Mouse (Mus musculus) adrenal gland (tissue): ENCODE data around the gene Galnt3.

Experiments
- intact Hi-C: fragments of 180-260 bp; cut with DNase I; formaldehyde crosslinking; loops from one replicate; pipeline ENCODE4 v1.15.1; 2025

Gene Galnt3

DNA sequence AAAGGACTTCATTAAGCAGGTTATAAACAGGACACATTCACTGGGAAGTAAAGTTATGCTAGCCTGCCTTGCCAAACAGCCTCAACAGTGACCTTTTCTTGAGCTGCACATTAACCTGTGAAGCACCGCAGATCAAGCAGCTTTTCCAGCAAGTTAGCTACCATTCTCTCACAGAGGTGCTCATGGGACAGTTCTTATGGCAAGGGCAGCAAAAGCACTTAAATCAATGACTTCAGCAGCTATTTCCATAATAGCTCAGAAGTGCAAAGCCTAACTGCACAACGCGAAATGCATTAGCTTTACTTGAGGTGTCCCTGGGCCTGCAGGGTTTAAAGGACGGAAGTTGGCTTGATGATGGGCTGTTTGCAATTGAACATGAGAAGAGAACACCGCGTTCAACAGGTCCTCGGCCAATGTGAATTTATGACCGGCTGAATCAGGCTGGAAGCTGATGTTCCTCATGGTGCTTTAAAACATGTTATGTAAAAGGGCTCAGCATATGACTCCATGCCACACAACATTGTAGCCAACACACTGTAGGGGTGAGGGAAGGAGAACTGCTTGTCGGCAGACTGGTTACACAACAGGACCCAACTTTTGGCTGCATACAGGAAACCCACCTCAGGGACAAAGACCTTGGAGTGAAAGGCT is 16.8 kb downstream of the Galnt3 start:
- intact Hi-C loops: no loop called here

DNA sequence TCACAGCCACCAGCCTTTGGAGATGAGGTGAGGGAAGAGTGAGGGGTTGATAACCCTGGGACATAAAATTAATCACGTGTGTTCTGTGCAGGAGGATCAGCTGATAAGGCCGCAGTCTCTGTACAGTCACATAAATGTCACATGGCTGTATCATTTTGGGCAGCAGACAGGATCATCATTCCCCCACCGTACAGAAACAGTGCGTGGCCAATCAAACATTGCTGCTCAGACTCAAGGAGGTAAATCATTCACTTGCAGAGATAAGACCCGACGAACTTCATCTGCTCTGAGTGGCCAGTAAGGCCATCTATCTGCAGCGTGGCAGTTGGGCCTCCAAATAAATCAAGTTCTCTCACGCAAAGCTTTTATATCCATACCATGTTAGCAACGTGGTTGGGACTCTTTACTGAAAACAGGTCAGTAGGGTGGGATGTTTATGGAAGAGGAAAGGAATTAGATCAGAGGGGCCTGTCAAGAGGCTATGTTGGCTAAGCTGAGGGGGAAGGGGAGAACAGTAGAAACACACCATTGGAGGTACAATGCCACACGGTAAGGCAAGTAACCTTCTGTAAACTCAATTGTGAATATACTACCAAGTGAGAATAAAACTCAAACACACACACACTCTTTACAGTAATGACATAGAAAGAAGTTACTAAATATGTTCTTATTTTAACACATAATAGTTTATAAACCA is 20.9 kb downstream of the Galnt3 start:
- intact Hi-C loops: no loop called here

DNA sequence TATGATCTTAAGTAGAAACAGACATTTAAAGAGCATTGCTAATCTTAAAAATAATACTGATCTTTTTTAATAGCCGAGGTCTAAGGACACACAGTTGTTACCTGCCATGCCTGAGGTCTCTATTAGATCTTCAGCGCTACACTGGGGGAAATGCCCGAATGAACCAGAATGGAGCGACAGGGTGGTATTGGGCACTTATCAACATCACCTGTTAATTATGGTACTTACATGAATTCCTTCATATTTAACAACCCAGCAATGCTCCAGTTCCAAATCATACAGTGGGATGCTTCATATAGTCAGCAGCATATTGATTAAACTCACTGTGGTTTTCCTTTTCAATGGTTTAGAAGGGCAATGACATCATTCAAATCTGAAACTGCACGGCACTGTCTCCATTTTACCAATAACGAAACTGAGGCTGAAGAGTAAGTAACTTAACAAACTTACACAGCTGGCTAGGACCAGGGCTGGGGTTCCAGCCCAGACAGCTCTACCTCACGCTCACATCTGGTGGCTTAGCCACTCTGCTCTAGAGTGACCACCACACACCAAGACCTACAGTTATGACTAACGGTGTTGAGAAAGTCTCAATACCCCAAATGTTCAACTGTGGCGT is 23.0 kb downstream of the Galnt3 start:
- intact Hi-C loops: no loop called here

DNA sequence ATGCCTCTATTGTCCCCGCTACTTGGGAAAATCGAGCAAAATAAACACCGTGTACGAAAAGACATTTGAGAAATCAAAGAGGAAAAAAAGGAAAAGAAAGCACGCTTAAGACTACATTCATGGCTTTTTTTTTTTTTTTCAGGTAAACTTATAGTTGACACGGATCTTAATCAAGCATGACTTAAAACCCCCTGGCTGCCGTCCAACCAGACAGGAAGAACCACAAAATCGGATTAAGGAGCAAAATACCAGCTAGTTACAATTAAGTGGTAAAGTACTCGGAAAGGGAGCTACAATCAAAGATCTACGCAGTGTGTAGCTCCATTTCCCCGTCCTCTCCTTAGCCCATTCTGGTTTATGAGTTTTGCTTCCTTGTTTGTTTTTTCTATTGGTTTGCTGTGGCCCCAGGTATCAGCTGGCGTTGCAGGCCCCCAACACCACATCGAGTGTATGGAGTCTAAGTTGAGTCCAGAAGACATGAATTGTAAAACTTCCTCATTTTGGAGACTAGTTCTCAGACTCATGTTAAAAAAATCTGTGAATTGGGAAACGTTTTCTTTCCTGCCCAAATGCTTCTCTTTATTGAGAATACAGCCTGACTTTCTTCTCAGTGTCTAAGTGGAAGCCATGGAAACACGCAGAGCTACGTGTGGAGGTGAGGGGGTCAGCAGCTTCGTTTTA is 24.0 kb downstream of the Galnt3 start:
- intact Hi-C loops: no loop called here

- intact Hi-C loops: no loop called here
These were observed 24.6 kb downstream of the Galnt3 start for GRCm38 (mm10) chr2:66100239-66100638.

DNA sequence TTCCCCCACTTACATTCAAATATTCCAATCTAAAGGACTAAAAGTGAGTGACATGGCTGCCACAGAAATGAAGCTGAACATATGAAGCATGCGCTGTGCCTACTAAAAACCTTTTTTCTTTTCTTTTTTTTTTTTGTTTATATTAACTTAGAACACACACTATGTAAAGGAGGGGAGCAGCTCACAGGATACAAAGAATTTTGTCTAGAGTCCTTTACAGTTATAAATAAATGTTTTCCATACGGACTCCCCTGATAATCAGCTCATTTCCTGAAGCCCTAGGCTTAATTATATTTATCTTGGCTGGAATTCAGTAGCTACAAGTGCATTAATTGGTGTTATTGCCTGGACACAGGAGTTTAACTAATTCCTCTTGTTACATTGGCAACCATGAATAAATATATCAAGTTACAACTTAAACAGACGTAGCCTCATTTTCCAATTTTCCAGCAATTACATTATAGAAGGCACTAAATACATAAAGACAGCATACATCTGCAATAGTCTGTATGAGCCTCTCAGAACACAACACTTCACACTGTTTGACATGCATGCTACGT is 30.1 kb downstream of the Galnt3 start:
- intact Hi-C loops: no loop called here

DNA sequence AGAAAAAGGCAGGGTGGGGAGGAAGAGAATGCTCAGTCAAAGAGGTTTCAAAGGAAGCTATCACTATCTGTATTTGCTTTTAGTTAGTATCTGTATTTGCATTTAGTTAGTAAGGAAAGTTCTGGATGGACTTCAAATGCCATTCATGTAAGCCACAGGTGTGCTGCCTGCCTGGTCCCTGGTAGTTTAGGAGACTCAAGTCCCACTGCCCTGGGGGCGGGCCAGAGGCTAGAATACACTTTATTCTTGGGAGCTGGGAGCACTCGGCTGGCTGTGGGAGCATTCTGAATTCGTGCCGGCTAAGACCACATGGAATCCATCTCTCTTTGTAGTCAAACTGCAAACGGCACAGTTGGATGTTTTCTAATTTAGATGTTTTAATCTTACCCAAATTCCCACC is 33.5 kb downstream of the Galnt3 start:
- intact Hi-C loops: no loop called here

- intact Hi-C loops: no loop called here
These were observed 42.9 kb downstream of the Galnt3 start for GRCm38 (mm10) chr2:66081876-66082275.

DNA sequence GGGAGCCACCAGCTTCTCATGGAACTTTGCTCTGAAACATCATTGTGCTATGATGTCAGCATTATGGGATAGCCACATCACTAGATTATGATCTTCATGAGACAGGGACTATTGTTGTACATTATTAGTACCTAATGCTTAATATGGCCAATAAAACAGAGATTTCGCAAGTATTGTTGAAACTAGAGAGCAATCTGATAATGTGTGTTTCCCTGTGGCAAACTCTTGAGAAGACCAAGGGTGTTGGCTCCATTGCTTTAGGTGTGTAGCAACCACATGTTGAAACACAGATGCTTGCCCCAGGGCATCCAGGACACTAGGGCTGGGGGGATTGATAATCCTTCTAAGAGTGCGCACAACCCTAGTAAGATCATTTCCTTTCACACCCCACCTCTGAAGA is 44.1 kb downstream of the Galnt3 start:
- intact Hi-C loops: no loop called here

- intact Hi-C loops: no loop called here
These were observed 55.3 kb downstream of the Galnt3 start for GRCm38 (mm10) chr2:66069454-66069853.

- intact Hi-C loops: no loop called here
These were observed 61.5 kb downstream of the Galnt3 start for GRCm38 (mm10) chr2:66063291-66063690.

GRCm38 (mm10) chr2:66044405-66045089 is 80.2 kb downstream of the Galnt3 start:
- intact Hi-C loops: loop anchor here (10.0 kb wide), 1 partner anchor 650 kb away; no protein-coding TSS in a partner anchor

GRCm38 (mm10) chr2:66043441-66044404 is 81.1 kb downstream of the Galnt3 start:
- intact Hi-C loops: loop anchor here (2.0 to 10.0 kb wide), 2 partner anchors 251 to 649 kb away; no protein-coding TSS in a partner anchor

DNA sequence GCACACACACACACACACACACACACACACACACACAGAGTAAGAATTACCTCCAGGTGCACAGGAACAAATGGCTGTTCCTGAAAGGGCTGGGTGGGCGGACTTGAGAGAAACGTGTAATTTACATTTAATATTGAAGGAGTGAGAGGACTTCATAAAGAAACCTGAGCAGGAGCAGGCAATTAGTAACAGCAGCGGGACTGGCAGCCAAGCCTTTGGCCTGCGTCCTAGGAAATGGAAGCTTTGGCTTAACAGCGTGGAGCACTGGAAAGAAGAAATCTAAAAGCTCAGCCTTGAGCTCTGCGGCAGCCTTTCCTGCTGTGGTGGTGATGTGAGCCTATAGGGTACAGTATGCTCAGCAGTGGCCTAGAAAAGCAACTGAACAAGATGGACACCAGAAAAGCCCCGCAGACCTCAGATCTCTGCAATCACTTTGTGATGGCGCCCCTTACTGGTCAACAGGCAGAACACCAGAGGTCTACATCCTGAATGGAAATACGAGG is 82.8 kb downstream of the Galnt3 start:
- intact Hi-C loops: loop anchor here (2.0 to 10.0 kb wide), 2 partner anchors 249 to 647 kb away; no protein-coding TSS in a partner anchor

- intact Hi-C loops: loop anchor here (10.0 kb wide), 1 partner anchor 647 kb away; no protein-coding TSS in a partner anchor
These were observed 83.4 kb downstream of the Galnt3 start for GRCm38 (mm10) chr2:66041203-66041916.

GRCm38 (mm10) chr2:66040611-66041010 is 84.2 kb downstream of the Galnt3 start:
- intact Hi-C loops: loop anchor here (10.0 kb wide), 1 partner anchor 646 kb away; no protein-coding TSS in a partner anchor

DNA sequence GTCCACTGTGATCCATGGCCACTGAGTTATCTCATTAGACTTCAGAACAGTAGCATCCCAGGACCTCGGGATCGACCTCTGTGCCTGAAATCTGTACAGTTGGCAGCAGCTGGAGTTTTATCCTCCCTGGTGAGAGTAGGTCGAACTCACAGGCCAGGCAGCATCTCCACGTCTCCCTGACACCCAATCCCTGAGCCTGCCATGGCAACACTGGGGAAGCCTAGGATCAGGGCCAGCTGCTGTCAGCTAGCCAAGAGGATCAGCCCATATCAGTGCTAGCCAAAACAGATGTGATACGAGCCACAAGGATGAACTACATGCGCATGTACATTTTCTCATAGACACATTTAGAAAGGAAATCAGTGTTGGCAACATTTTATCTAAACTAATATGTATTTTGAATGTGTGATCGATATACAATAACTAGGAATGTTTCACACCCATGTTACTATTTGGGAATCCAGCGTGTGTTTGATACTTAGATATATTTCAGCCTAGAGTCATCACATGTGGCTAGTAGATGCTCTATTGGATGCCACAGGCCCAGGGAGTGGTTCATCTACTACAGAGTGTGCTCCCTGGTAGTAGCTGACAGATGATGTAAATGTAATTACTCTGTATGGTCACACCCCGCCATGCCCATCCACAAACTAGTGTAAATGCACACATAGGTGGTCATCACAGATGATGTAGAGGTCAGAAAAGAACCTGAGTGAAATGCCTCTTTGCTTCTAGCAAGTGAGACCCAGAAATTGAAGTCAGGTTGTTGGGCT is 89.7 kb downstream of the Galnt3 start:
- intact Hi-C loops: no loop called here
